Mouse (Mus musculus) CH12.LX (cell line): Measurements from ENCODE around the gene C1rl. TPM values are rescaled to one million over a fixed set of nuclear protein-coding genes. Genes with fewer than 3 reads are reported as not detected.

Source experiments
- DNase-seq: peaks from one replicate; pipeline ENCODE4 v3.0.0-alpha.2; 2013; ENCODE audit errors: extremely low read depth
- H3K27ac ChIP-seq: 2 replicates; pipeline ENCODE4 v1.5.1; 2012; ENCODE audit warnings: low read depth, mild to moderate bottlenecking, control low read depth, moderate library complexity; ENCODE audit not compliant: insufficient read depth
- H3K27me3 ChIP-seq: replicated peaks from 2 replicates; pipeline ENCODE3; 2012; ENCODE audit warnings: inconsistent platforms
- H3K36me3 ChIP-seq, 2 experiments: replicated peaks in 1 of 2; 2 replicates each; pipeline versions ENCODE3 to v1.6.1; 2012; ENCODE audit warnings: inconsistent platforms in 1 of 2, low read length in 1 of 2, mild to moderate bottlenecking in 1 of 2, mixed read lengths in 1 of 2, moderate library complexity in 1 of 2; ENCODE audit not compliant: control insufficient read depth in 1 of 2, insufficient read depth in 1 of 2
- H3K4me1 ChIP-seq, 2 experiments: 2 replicates each; pipeline ENCODE4 v1.6.1; 2012; ENCODE audit warnings: inconsistent platforms in 1 of 2, moderate library complexity in 1 of 2; ENCODE audit not compliant: insufficient read depth in 2 of 2, control insufficient read depth in 1 of 2
- H3K4me2 ChIP-seq: 2 replicates; pipeline ENCODE4 v1.6.1; 2012; ENCODE audit warnings: low read depth, mild to moderate bottlenecking, control low read depth; ENCODE audit not compliant: poor library complexity, insufficient read depth, severe bottlenecking
- H3K4me3 ChIP-seq, 3 experiments: fragments of 150-350 bp in 1 of 3; sonication (generic) in 1 of 3; replicated peaks in 1 of 3; 2 replicates each; pipeline versions ENCODE3 to v1.5.1; 2011 to 2012; ENCODE audit warnings: low read depth in 2 of 3, low read length in 2 of 3, mild to moderate bottlenecking in 2 of 3, moderate library complexity in 2 of 3, control low read depth in 1 of 3, improper control_type of control experiment in 1 of 3, inconsistent platforms in 1 of 3, mixed read lengths in 1 of 3; ENCODE audit not compliant: poor library complexity in 1 of 3
- H3K79me2 ChIP-seq: replicated peaks from 2 replicates; pipeline ENCODE4 v1.6.1; 2012; ENCODE audit warnings: mild to moderate bottlenecking, moderate library complexity; ENCODE audit not compliant: control insufficient read depth, poor library complexity, insufficient read depth, severe bottlenecking; ENCODE audit errors: extremely low read depth
- H3K9ac ChIP-seq: 2 replicates; pipeline ENCODE4 v1.6.1; 2012; ENCODE audit warnings: low read depth, mild to moderate bottlenecking, control low read depth, moderate library complexity; ENCODE audit not compliant: insufficient read depth
- H3K9me3 ChIP-seq: replicated peaks from 2 replicates; pipeline ENCODE3; 2012; ENCODE audit warnings: low read length, inconsistent platforms, mixed read lengths
- BHLHE40 ChIP-seq: IDR thresholded peaks from 2 replicates; pipeline ENCODE4 v1.6.1; 2011; ENCODE audit warnings: mild to moderate bottlenecking, low read depth, low read length, improper control_type of control experiment
- CHD2 ChIP-seq: IDR thresholded peaks from 2 replicates; pipeline ENCODE4 v1.6.1; 2011; ENCODE audit warnings: low read length, improper control_type of control experiment
- CTCF ChIP-seq, 2 experiments: IDR thresholded peaks in 1 of 2; conservative IDR thresholded peaks in 1 of 2; 2 replicates each; pipeline ENCODE4 v1.5.1; 2011 to 2012; ENCODE audit warnings: low read depth in 2 of 2, low read length in 2 of 2, improper control_type of control experiment in 1 of 2, inconsistent platforms in 1 of 2, mild to moderate bottlenecking in 1 of 2, moderate library complexity in 1 of 2
- ETS1 ChIP-seq: conservative IDR thresholded peaks from 2 replicates; pipeline ENCODE4 v1.6.1; 2012; ENCODE audit warnings: low read depth, mild to moderate bottlenecking, inconsistent platforms, low read length, improper control_type of control experiment, moderate library complexity
- GABPA ChIP-seq: IDR thresholded peaks from 2 replicates; pipeline ENCODE4 v1.6.1; 2012; ENCODE audit warnings: low read depth, low read length, improper control_type of control experiment, inconsistent platforms; ENCODE audit not compliant: insufficient replicate concordance
- IRF4 ChIP-seq: IDR thresholded peaks from 2 replicates; pipeline ENCODE4 v1.6.1; 2014; ENCODE audit warnings: low read depth, mild to moderate bottlenecking, inconsistent platforms, low read length, improper control_type of control experiment
- JUN ChIP-seq: IDR thresholded peaks from 2 replicates; pipeline ENCODE4 v1.6.1; 2011; ENCODE audit warnings: low read depth, mild to moderate bottlenecking, low read length, improper control_type of control experiment, moderate library complexity; ENCODE audit not compliant: insufficient read depth
- MAX ChIP-seq: IDR thresholded peaks from 2 replicates; pipeline ENCODE4 v1.6.1; 2011; ENCODE audit warnings: low read length, improper control_type of control experiment
- MAZ ChIP-seq: IDR thresholded peaks from 2 replicates; pipeline ENCODE4 v1.6.1; 2012; ENCODE audit warnings: low read depth, mild to moderate bottlenecking, inconsistent platforms, low read length, improper control_type of control experiment, moderate library complexity
- MEF2A ChIP-seq: IDR thresholded peaks from 2 replicates; pipeline ENCODE4 v1.6.1; 2014; ENCODE audit warnings: low read depth, mild to moderate bottlenecking, inconsistent platforms, low read length, improper control_type of control experiment, borderline replicate concordance
- MYC ChIP-seq: IDR thresholded peaks from 2 replicates; pipeline ENCODE4 v1.6.1; 2011; ENCODE audit warnings: low read depth, mild to moderate bottlenecking, improper control_type of control experiment, low read length
- NELFE ChIP-seq: IDR thresholded peaks from 2 replicates; pipeline ENCODE4 v1.6.1; 2011; ENCODE audit warnings: low read depth, low read length, improper control_type of control experiment
- PAX5 ChIP-seq: IDR thresholded peaks from 2 replicates; pipeline ENCODE4 v1.6.1; 2012; ENCODE audit warnings: low read length, inconsistent platforms, mixed read lengths
- POLR2A ChIP-seq: IDR thresholded peaks from 2 replicates; pipeline ENCODE4 v1.6.1; 2011; ENCODE audit warnings: low read depth, mild to moderate bottlenecking, improper control_type of control experiment, low read length
- POLR2AphosphoS2 ChIP-seq: IDR thresholded peaks from 2 replicates; pipeline ENCODE4 v1.6.1; 2011; ENCODE audit warnings: low read depth, low read length, improper control_type of control experiment
- RAD21 ChIP-seq: IDR thresholded peaks from 2 replicates; pipeline ENCODE4 v1.6.1; 2011; ENCODE audit warnings: low read depth, mild to moderate bottlenecking, low read length, improper control_type of control experiment, moderate library complexity
- RCOR1 ChIP-seq: conservative IDR thresholded peaks from 2 replicates; pipeline ENCODE4 v1.6.1; 2012; ENCODE audit warnings: low read depth, mild to moderate bottlenecking, inconsistent platforms, low read length, improper control_type of control experiment
- SIN3A ChIP-seq: IDR thresholded peaks from 2 replicates; pipeline ENCODE4 v1.6.1; 2012; ENCODE audit warnings: low read length, improper control_type of control experiment, inconsistent platforms
- SMC3 ChIP-seq: IDR thresholded peaks from 2 replicates; pipeline ENCODE4 v1.6.1; 2011; ENCODE audit warnings: low read depth, low read length, improper control_type of control experiment
- TBP ChIP-seq: conservative IDR thresholded peaks from 2 replicates; pipeline ENCODE4 v1.6.1; 2011; ENCODE audit warnings: low read depth, low read length, improper control_type of control experiment
- TCF12 ChIP-seq: IDR thresholded peaks from 2 replicates; pipeline ENCODE4 v1.6.1; 2014; ENCODE audit warnings: low read depth, mild to moderate bottlenecking, inconsistent platforms, low read length, improper control_type of control experiment
- UBTF ChIP-seq: IDR thresholded peaks from 2 replicates; pipeline ENCODE4 v1.6.1; 2012; ENCODE audit warnings: low read depth, mild to moderate bottlenecking, inconsistent platforms, low read length, improper control_type of control experiment, moderate library complexity
- USF1 ChIP-seq: IDR thresholded peaks from 2 replicates; pipeline ENCODE4 v1.6.1; 2014; ENCODE audit warnings: low read depth, mild to moderate bottlenecking, inconsistent platforms, low read length, improper control_type of control experiment
- USF2 ChIP-seq: conservative IDR thresholded peaks from 2 replicates; pipeline ENCODE4 v1.6.1; 2011; ENCODE audit warnings: low read depth, low read length, improper control_type of control experiment
- ZKSCAN1 ChIP-seq: IDR thresholded peaks from 2 replicates; pipeline ENCODE4 v1.6.1; 2012; ENCODE audit warnings: low read depth, inconsistent platforms, low read length, improper control_type of control experiment, borderline replicate concordance
- ZMIZ1 ChIP-seq: IDR thresholded peaks from 2 replicates; pipeline ENCODE4 v1.6.1; 2012; ENCODE audit warnings: low read depth, mild to moderate bottlenecking, inconsistent platforms, low read length, improper control_type of control experiment
- ZNF384 ChIP-seq: IDR thresholded peaks from 2 replicates; pipeline ENCODE4 v1.6.1; 2012; ENCODE audit warnings: low read depth, low read length, improper control_type of control experiment, inconsistent platforms
- dilution Hi-C: fragments of 300-500 bp; cut with MboI; formaldehyde crosslinking; loops from 2 replicates; pipeline ENCODE4 v1.14.3; 2020; ENCODE audit warnings: low sequenced_read_pairs; ENCODE audit not compliant: extremely low pct_unique_long_range_greater_than_20kb, extremely low pct_ligation_motif_present
- in situ Hi-C: fragments of 300-500 bp; cut with MboI; formaldehyde crosslinking; loops from 3 replicates; pipeline ENCODE4 v1.14.3; 2019; ENCODE audit warnings: low sequenced_read_pairs, low pct_ligation_motif_present, low pct_unique_long_range_greater_than_20kb, mixed read lengths
- polyA plus RNA-seq: library from polyadenylated mRNA; unstranded; fragments of >175 nt; gene quantifications from 2 replicates; pipeline ENCODE4 v1.2.1, GENCODE M21; 2012; ENCODE audit warnings: low read depth; ENCODE audit not compliant: insufficient read length
- total RNA-seq, 2 experiments: library from RNA; depleted of rRNA; stranded (reverse); fragments of 300-350 nt in 1 of 2; fragments of >200 nt in 1 of 2; gene quantifications; 2 replicates each; pipeline ENCODE4 v1.2.3; 2012 to 2014

The C1rl gene
- total RNA-seq (2012; rRNA removed): 0.38 and 0.59 TPM in 2 replicates
- 1.0 and 1.2 TPM in 2 replicates for total RNA-seq (2014; rRNA removed)
- 2.1 and 2.4 TPM in 2 replicates for polyA plus RNA-seq

- TF ChIP-seq USF1 (0 out of 2 replicates have a peak, but pooled peaks have one; percentile 3), ZMIZ1 (no peak), ETS1 (0 out of 2 replicates have a peak, but pooled peaks have one; percentile 12), NELFE (no peak), CTCF (conservative IDR thresholded peaks at IDR 0.05 in 1 of 2, IDR thresholded peaks at IDR 0.05 in 1 of 2; ENCODE audit: low read depth in 2 of 2, low read length in 2 of 2) (peak; percentile 72 to 91), IRF4 (0 out of 2 replicates have a peak, but pooled peaks have one; percentile 39), ZNF384 (no peak), PAX5 (no peak), RAD21 (peak; percentile 71), USF2 (no peak), TCF12 (0 out of 2 replicates have a peak, but pooled peaks have one; percentile 15), MAZ (peak; percentile 54; the same call in 1 of the 2 replicates), MYC (peak; percentile 93), SMC3 (peak; percentile 85), JUN (no peak), POLR2A (0 out of 2 replicates have a peak, but pooled peaks have one; percentile 17), BHLHE40 (peak; percentile 98), MAX (peak; percentile 79)
- no peaks in the 10 kb centered on the region for H3K36me3 ChIP-seq
- DNase-seq: peak; percentile 89
- no peaks in the 10 kb centered on the region for H3K27me3 ChIP-seq
- peaks cover 5 to 34% of the 10 kb centered on the region in 2 experiments for H3K4me1 ChIP-seq
- dilution Hi-C loops: no loop called here
- no peak within 1 kb of the TSS for H3K27ac ChIP-seq
- H3K79me2 ChIP-seq: no peaks in the 10 kb centered on the region
- no peak within 1 kb of the TSS for H3K4me2 ChIP-seq
- peaks cover 5% of the 10 kb centered on the region for H3K9me3 ChIP-seq
- in situ Hi-C loops: no loop called here
- no peak within 1 kb of the TSS for H3K9ac ChIP-seq
- H3K4me3 ChIP-seq: peak within 1 kb of the TSS in 1 of 3 experiments; percentile 30
These were observed at the start of gene C1rl for GRCm38 (mm10) chr6:124492842-124493561. Gene C1rl (plus strand): TSS chr6:124493113.

GRCm38 (mm10) chr6:124443338-124443737 is 49.6 kb upstream of the C1rl start:
- H3K4me2 ChIP-seq: no peak overlapping the region
- H3K9me3 ChIP-seq: no peaks in the 10 kb centered on the region
- peaks cover 0 to 27% of the 10 kb centered on the region in 2 experiments; a peak in 2 of 4 replicates for H3K4me1 ChIP-seq
- H3K4me3 ChIP-seq: no peak overlapping the region
- DNase-seq: no peak
- H3K36me3 ChIP-seq: peaks cover 0 to 72% of the 10 kb centered on the region in 2 experiments
- H3K27ac ChIP-seq: no peak overlapping the region
- dilution Hi-C loops: no loop called here
- TF ChIP-seq MAZ (no peak), CHD2 (no peak), UBTF (no peak), BHLHE40 (no peak), GABPA (no peak), MYC (no peak), MEF2A (no peak), CTCF (conservative IDR thresholded peaks at IDR 0.05 in 1 of 2, IDR thresholded peaks at IDR 0.05 in 1 of 2; ENCODE audit: low read depth in 2 of 2, low read length in 2 of 2) (no peak), PAX5 (no peak), ZKSCAN1 (no peak), TCF12 (no peak), TBP (no peak), ETS1 (no peak), RCOR1 (no peak), SIN3A (no peak), POLR2AphosphoS2 (no peak), MAX (no peak), IRF4 (no peak), USF2 (no peak)
- no peaks in the 10 kb centered on the region for H3K27me3 ChIP-seq
- in situ Hi-C loops: no loop called here
- H3K79me2 ChIP-seq: no peaks in the 10 kb centered on the region
- no peak overlapping the region for H3K9ac ChIP-seq
